ENCODE assay signal across 12 mouse cellular contexts in genomic region chr1:163280842-163281122, GRCm38 (mm10). TPM values are rescaled to one million over a fixed set of nuclear protein-coding genes. Genes with fewer than 3 reads are reported as not detected.
A peak's percentile ranks its signal among the peaks of the same experiment; 100 is the strongest.
DNase-seq lines count a peak whose midpoint lies in the region; ATAC-seq and TF ChIP-seq lines count a peak whose summit lies in the region.
"Had no signal": no experiment of that assay in that cellular context is flagged by ENCODE, and none has a peak within 500 bp of the region (broad histone marks: within the 10 kb centered on the region; RNA-seq: fewer than 3 reads in every experiment).

No protein-coding gene starts in this region.

- H3K27ac ChIP-seq in hindbrain, embryonic 13.5 days, result no peak overlapping the region
- H3K27ac ChIP-seq in hindbrain, embryonic 11.5 days (ENCODE audit: low read depth, low read length), result no peak overlapping the region
- no peak overlapping the region for H3K27ac ChIP-seq in neural tube, embryonic 13.5 days (replicated peaks)
- H3K27ac ChIP-seq in liver, postnatal 0 days (ENCODE audit: low read depth), result no peak overlapping the region
- H3K27ac ChIP-seq: liver, embryonic 12.5 days; macrophage had no signal

- no peak for DNase-seq in hindbrain, embryonic 11.5 days (ENCODE audit: low spot score)
- DNase-seq in neural tube, embryonic 10.5 days (ENCODE audit: extremely low spot score, low spot score), result no peak
- DNase-seq in heart, postnatal 14 days, result peak; percentile 13 to 24
- DNase-seq in embryo, embryonic 9.5 days (ENCODE audit: extremely low spot score), result no peak
- DNase-seq in liver, postnatal 0 days, result no peak
- DNase-seq: adrenal gland, postnatal 25 days; kidney, adult 2 months; layer of hippocampus, postnatal 36 days had no signal

- no peak overlapping the region for H3K4me2 ChIP-seq in hindbrain, embryonic 13.5 days
- no peak overlapping the region for H3K4me2 ChIP-seq in hindbrain, embryonic 11.5 days (replicated peaks; ENCODE audit: low read depth, low read length)
- H3K4me2 ChIP-seq in neural tube, embryonic 13.5 days, result no peak overlapping the region
- H3K4me2 ChIP-seq in liver, postnatal 0 days (ENCODE audit: low read depth, low read length), result no peak overlapping the region
- H3K4me2 ChIP-seq: liver, embryonic 12.5 days had no signal

- peak; percentile 65; the same call in 1 of the 2 replicates for ATAC-seq in hindbrain, embryonic 13.5 days (ENCODE audit: low FRiP score)
- no peak for ATAC-seq in hindbrain, embryonic 11.5 days (ENCODE audit: low FRiP score)
- peak; percentile 61 for ATAC-seq in neural tube, embryonic 13.5 days (ENCODE audit: low read depth)
- no peak for ATAC-seq in liver, postnatal 0 days
- ATAC-seq: liver, embryonic 12.5 days had no signal

- intact Hi-C loops in heart, postnatal 14 days (cut with DNase I), result no loop called here

- H3K27me3 ChIP-seq in hindbrain, embryonic 13.5 days, result no peaks in the 10 kb centered on the region
- no peaks in the 10 kb centered on the region for H3K27me3 ChIP-seq in hindbrain, embryonic 11.5 days (ENCODE audit: control insufficient read depth, insufficient read depth, low read length)
- H3K27me3 ChIP-seq in neural tube, embryonic 13.5 days, result no peaks in the 10 kb centered on the region
- no peaks in the 10 kb centered on the region for H3K27me3 ChIP-seq in liver, postnatal 0 days (ENCODE audit: insufficient read depth, low read length)
- H3K27me3 ChIP-seq: liver, embryonic 12.5 days had no signal

- no peaks in the 10 kb centered on the region for H3K9me3 ChIP-seq in hindbrain, embryonic 13.5 days
- H3K9me3 ChIP-seq in hindbrain, embryonic 11.5 days (ENCODE audit: control insufficient read depth, low read length), result no peaks in the 10 kb centered on the region
- H3K9me3 ChIP-seq in neural tube, embryonic 13.5 days, result no peaks in the 10 kb centered on the region
- H3K9me3 ChIP-seq in liver, postnatal 0 days (ENCODE audit: low read length), result no peaks in the 10 kb centered on the region
- H3K9me3 ChIP-seq: liver, embryonic 12.5 days had no signal

- TF ChIP-seq CTCF in liver, postnatal 0 days (IDR thresholded peaks at IDR 0.05; ENCODE audit: low read depth), result no peak

- H3K9ac ChIP-seq in hindbrain, embryonic 13.5 days, result no peak overlapping the region
- H3K9ac ChIP-seq in hindbrain, embryonic 11.5 days (ENCODE audit: low read depth, low read length), result no peak overlapping the region
- no peak overlapping the region for H3K9ac ChIP-seq in neural tube, embryonic 13.5 days
- no peak overlapping the region for H3K9ac ChIP-seq in liver, postnatal 0 days (replicated peaks)
- H3K9ac ChIP-seq: liver, embryonic 12.5 days had no signal

- no peak overlapping the region for H3K4me3 ChIP-seq in hindbrain, embryonic 13.5 days
- H3K4me3 ChIP-seq in hindbrain, embryonic 11.5 days (ENCODE audit: low read depth, low read length), result no peak overlapping the region
- no peak overlapping the region for H3K4me3 ChIP-seq in neural tube, embryonic 13.5 days
- H3K4me3 ChIP-seq in liver, postnatal 0 days (ENCODE audit: low read depth, low read length), result no peak overlapping the region
- H3K4me3 ChIP-seq: liver, embryonic 12.5 days had no signal

- H3K4me1 ChIP-seq in hindbrain, embryonic 13.5 days (replicated peaks), result peaks cover 8% of the 10 kb centered on the region
- H3K4me1 ChIP-seq in hindbrain, embryonic 11.5 days (replicated peaks; ENCODE audit: control insufficient read depth, insufficient read depth, low read length), result no peaks in the 10 kb centered on the region
- H3K4me1 ChIP-seq in neural tube, embryonic 13.5 days (replicated peaks), result peaks cover 22% of the 10 kb centered on the region
- no peaks in the 10 kb centered on the region for H3K4me1 ChIP-seq in liver, postnatal 0 days (ENCODE audit: insufficient read depth)
- H3K4me1 ChIP-seq: liver, embryonic 12.5 days had no signal

- WGBS in hindbrain, embryonic 13.5 days, result 45% methylated on average over 2 of the region's 2 CpGs
- 48% methylated on average over 2 of the region's 2 CpGs for WGBS in hindbrain, embryonic 11.5 days
- WGBS in neural tube, embryonic 13.5 days, result 37% methylated on average over 2 of the region's 2 CpGs
- WGBS in liver, postnatal 0 days (ENCODE audit: insufficient replicate concordance), result 71% methylated on average over 2 of the region's 2 CpGs

- no peaks in the 10 kb centered on the region for H3K36me3 ChIP-seq in hindbrain, embryonic 13.5 days
- H3K36me3 ChIP-seq in hindbrain, embryonic 11.5 days (ENCODE audit: control insufficient read depth, insufficient read depth, low read length), result no peaks in the 10 kb centered on the region
- no peaks in the 10 kb centered on the region for H3K36me3 ChIP-seq in neural tube, embryonic 13.5 days
- no peaks in the 10 kb centered on the region for H3K36me3 ChIP-seq in liver, postnatal 0 days (replicated peaks; ENCODE audit: insufficient read depth, low read length)
- H3K36me3 ChIP-seq: liver, embryonic 12.5 days had no signal

- no peak for TF ChIP-seq EP300 in liver, postnatal 0 days (IDR thresholded peaks at IDR 0.05; ENCODE audit: low read depth)

RNA-seq across cellular contexts. Expression of gene Prrx1, which starts 32.7 kb away (rescaled TPM):
- polyA plus RNA-seq in hindbrain, embryonic 13.5 days (2015; fragmentation: Nextera tagmentation; extraction: Ambion mirVana), result 6.4 and 10.6 TPM in 2 replicates
- 51.8 and 71.0 TPM in 2 replicates for polyA plus RNA-seq in hindbrain, embryonic 11.5 days (2014; fragmentation: Nextera tagmentation; extraction: Ambion mirVana)
- polyA plus RNA-seq in neural tube, embryonic 13.5 days (2015; fragmentation: Nextera tagmentation; extraction: Ambion mirVana), result 5.6 and 13.7 TPM in 2 replicates
- 10 to 100 TPM; 30.5 to 31.9 TPM for total RNA-seq in heart, postnatal 14 days (2021)
- polyA plus RNA-seq in liver, postnatal 0 days (2015; fragmentation: Nextera tagmentation; extraction: Ambion mirVana), result 0.13 and 0.37 TPM in 2 replicates

Comparison
In these comparisons a context has a peak if more than half of its experiments do, and no peak if none do; other contexts are left out.
1. ATAC-seq: peak in hindbrain, embryonic 13.5 days (single experiment) and neural tube, embryonic 13.5 days (single experiment); none in hindbrain, embryonic 11.5 days (single experiment) and liver, postnatal 0 days (single experiment).
2. DNase-seq: peak in heart, postnatal 14 days (2 of 2); none in hindbrain, embryonic 11.5 days (single experiment), neural tube, embryonic 10.5 days (single experiment), embryo, embryonic 9.5 days (single experiment) and liver, postnatal 0 days (single experiment).